Mouse (Mus musculus) right cerebral cortex, adult 2 months (tissue): ENCODE results near the gene Unc5c.
A peak's percentile ranks its signal among the peaks of the same experiment; 100 is the strongest.

ENCODE experiments used
- DNase-seq, 2 experiments: peaks; one replicate each; pipeline ENCODE4 v3.0.0; 2021 to 2022; ENCODE audit warnings: low spot score in 2 of 2

Unc5c gene

DNA sequence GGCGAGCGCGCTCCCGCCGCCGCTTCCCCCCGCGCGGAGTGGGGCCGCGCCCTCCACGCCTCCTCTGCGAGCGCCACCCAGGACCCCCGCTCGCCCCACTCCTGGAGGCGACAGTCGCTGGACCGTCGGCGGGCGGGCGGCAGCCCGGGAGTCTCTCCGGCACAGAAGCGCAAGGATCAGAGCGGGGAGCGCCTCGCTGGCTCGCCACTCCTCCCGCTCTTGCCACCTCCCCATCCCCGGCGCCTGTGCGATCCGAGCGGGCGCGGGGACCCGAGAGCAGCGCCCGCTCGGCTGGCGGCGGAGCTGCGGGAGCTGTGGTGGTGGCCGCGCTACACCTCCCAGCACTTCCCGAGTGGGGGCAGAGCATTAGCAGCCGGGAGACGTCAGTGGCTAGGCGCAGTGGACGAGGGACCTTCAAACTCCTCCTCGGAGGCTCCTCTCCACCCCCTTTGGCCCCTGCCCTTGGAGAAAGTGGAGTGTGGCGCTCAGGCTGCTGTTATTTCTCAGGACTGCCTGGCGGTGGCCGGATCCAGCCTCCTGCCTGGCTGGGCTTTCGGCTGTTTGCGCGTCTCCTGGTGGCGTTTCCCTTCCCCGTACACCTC is at the start of gene Unc5c:
TSS of gene Unc5c (plus strand) at position 113 of the 602 bp plus-strand sequence.
- peak; percentile 76 to 78 for DNase-seq

- no peak for DNase-seq
Measured at GRCm38 (mm10) chr3:141457475-141457874, 7.5 kb upstream of the Unc5c start.

DNA sequence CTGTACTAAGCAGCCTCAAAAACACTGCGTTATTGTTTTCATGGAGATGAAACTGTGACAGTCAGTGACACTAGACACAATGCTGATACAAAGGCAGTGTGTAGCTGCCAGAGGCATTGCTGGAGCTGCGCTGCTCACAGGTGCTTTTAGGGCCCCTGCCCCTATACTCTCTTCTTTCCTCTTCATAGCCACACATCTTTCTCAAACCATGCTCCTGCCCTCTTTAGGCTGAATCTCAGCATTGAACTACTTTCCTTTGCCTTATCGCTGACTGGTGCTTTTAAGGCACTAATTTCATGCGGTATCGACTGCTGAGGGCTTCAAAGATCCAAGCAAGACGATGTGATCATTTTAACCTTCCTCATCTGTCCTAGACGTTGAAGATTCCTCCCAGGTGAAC is 2.5 kb upstream of the Unc5c start:
- DNase-seq = peak in 1 of 2 experiments; percentile 40

- DNase-seq = peak; percentile 74 to 77
Measured at GRCm38 (mm10) chr3:141464691-141465103, 319 bp upstream of the Unc5c start.

DNA sequence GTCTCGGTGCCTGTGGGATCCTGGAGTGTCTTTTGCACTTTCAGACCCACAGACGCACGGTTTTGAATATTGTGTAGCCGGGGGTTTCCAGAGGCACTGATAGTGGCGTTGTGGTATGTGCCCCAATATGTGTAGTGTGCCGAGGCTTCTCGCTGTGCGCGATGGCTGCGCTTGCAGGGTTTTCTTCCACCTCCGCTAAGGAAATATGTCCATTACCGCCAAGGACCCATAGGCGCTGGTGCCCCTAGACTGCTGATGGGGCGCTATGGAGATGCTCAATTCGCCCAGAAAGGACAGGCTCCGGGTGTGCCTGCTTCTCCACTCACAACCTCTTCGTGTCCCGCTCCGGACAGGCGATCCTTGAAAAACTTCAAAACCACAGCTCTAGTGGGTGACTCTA is 1.0 kb downstream of the Unc5c start:
- DNase-seq = peak; percentile 62 to 68

- DNase-seq = peak; percentile 31 to 36
Measured at GRCm38 (mm10) chr3:141466727-141467335, 1.8 kb downstream of the Unc5c start.

GRCm38 (mm10) chr3:141469338-141469737 is 4.3 kb downstream of the Unc5c start:
- no peak for DNase-seq

GRCm38 (mm10) chr3:141473205-141473604 is 8.2 kb downstream of the Unc5c start:
- DNase-seq = no peak

GRCm38 (mm10) chr3:141475389-141475788 is 10.4 kb downstream of the Unc5c start:
- no peak for DNase-seq

DNA sequence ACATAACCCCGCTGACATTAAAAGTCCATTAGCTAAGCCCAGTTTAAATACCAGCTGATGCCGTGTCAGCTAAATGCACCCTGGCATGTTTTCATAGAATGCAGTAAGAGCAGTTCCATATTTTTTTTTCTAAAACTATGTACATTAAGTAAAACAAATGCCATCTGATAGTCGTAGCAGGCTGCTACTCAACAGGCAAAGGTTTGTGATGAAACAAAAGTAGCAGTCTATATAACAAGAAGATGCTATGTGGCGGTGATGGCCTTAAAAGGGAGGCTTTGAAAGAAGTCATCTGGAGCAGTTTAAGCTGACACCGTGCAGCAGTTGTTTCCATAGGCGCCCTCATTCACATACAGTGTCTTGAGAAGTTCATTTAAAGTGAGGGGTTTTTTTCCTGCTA is 10.9 kb downstream of the Unc5c start:
- DNase-seq = no peak

DNA sequence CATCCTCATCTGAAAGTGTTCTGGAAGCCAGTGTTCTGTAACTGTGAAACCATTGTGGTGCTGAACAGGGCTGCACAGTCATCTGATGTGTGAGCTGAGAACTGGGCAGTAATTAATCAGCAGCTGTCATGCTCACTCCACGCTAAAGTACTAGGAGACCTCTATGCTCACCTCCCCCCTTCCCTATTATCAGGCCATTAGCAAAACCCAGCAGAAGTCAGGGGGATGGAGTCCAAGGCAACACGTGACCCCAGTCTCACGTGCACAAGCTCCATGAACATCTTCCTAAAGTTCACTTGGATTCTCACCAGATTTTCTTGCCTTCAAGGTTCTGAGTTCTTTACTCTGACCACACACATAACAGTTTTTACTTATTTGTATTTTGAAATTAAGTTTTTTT is 11.7 kb downstream of the Unc5c start:
- no peak for DNase-seq

DNA sequence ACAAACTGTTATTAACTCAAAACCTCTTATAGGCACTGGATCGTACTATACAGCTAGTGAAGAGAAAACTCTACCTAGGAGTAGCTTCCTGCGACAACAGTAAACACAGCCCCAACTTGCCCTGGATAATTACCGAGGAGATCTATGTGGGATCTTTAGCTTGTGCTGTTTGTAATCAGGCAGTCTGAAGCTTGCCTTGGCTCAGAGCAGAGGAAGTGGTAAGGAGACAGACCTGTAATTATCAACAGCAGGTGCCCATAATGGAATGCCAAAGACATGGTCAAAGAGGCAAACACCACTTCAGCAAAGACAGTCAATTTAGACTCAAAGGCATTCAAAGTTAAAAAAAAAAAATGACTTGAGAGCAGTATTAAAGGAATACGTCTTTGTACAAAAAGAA is 17.4 kb downstream of the Unc5c start:
- DNase-seq = no peak

DNA sequence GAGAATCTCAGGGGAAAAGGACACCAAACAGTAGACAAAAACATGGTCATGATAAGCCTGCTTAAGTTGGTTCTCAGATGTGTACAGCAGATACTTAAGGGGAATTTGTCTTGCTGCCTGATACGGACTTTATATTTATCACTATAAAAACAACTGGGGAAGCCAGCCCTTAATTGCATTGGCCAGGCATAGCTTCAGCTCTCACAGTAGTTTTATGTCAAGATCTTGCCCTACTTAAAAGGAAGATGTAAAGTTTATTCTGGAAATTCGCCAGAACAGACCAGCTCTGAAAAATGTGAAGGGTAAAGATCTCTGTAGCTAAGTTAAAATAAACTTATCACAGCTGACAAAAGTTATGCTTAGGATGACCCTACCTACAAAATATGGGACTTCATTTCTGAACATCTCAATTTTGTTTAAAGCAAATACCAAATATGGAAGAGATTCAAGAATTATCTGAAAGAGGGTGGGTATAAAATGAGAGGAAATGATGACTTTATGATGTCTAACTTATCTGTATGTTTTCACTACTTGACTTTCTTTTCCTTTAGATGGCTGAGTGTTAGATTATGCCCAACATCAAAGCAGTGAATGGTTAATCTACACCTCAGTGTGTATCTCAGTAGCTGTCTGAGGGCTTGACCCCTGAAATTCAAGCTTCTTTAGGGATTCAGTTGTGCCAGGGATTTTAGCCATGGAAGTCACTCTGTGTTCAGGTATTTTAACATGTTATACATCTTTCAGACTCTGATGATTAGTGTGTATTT is 18.8 kb downstream of the Unc5c start:
- no peak for DNase-seq

GRCm38 (mm10) chr3:141485218-141485617 is 20.2 kb downstream of the Unc5c start:
- DNase-seq = no peak

DNA sequence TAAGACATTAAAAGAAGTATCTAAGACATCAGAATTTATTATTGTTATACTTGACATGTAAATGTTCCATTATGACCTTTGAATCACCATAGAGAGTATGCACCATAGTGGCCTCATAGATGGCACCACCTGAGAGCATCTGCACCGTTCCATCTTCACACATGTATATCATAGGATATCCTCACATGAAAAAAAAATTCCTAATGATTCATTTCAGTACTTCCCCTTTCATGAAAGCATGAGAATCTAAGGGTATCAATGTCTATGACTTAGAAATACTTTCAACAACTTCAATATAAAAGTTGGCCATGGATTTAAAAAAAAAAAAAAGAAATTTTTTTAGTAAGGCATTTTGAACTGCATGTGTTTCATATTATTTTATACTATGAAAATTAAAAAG is 25.6 kb downstream of the Unc5c start:
- DNase-seq = no peak

DNA sequence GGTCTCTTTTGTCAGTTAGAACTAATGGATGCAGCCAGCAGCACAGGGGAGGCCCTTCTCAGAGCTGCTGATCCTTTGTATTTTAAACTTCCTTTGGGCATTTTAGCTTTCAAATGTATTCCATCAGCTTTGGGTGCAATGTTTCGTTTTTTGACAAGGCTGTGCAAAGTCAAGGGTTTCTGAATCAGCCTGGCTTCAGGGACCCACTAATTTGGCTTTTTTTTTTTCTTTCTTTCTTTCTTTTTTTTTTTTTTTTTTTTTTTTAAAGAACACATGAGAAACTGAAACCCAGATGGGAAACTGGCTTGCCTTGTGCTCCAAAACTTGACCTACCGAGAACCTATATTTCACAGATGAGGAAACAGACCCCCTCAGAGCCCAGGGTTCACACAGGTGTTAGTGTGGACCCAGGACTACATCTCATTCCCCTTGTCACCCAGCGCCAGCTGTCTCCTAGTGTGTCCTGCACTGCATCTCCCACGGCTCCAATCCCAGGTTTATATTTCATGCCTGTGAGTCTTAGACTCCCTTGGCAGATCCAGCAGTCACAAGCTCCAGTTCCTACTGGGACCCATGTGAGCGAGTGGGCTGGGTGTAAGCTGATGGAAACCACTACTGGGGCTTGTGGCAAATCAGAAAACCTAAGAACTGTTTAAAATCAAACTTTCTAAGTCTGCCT is 26.4 kb downstream of the Unc5c start:
- no peak for DNase-seq

GRCm38 (mm10) chr3:141491951-141492310 is 26.9 kb downstream of the Unc5c start:
- no peak for DNase-seq

DNA sequence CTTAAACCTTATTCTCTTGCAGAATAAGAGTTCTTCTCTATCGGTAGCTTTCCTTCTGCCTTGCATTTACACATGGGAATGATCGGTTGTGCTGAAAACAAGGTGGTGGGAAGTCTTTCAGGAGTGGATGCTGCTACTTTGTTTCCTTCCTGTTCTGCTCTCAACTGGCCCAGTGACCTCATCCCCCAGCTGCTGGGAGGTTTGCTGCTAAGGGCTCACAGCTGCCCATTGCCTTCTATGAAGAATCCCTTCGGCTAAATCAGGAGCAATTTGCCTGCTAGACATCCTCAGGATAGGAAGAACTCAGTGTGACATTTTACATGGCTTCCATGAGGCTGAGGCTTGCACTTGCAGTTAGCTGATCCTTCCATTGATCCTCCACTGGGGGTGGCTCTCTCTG is 28.0 kb downstream of the Unc5c start:
- no peak for DNase-seq

GRCm38 (mm10) chr3:141498348-141499056 is 33.5 kb downstream of the Unc5c start:
- DNase-seq = no peak

- no peak for DNase-seq
Measured at GRCm38 (mm10) chr3:141501845-141502505, 37.0 kb downstream of the Unc5c start.

DNA sequence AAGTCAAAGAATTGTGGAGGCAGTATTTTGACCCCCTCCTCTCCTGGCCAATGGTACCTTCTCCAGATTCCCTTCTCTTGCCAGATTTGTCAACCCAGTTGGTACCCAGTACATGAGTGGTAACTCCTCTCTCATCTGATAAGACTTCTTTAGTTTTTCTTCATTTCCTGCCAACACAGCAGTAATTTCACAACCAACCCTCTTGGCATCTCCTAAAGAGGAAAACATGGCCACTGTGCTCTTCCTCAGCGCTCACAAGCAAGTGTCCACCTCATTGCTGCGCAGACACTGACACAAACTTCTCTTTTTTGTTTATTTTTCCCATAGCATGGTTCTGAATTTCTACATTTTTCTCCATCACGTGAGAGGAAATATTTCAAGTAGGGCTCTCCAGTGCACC is 38.3 kb downstream of the Unc5c start:
- no peak for DNase-seq
